Mouse (Mus musculus): Measurements from ENCODE around the gene Chrna9. TPM values are rescaled to one million over a fixed set of nuclear protein-coding genes. Genes with fewer than 3 reads are reported as not detected.

Chrna9 gene
- polyA plus RNA-seq, 1 experiment from 2014 or later: not detected

- no peaks in the 10 kb centered on the region for H3K36me3 ChIP-seq
- H3K27me3 ChIP-seq: no peaks in the 10 kb centered on the region
- H3K4me1 ChIP-seq: no peaks in the 10 kb centered on the region
- no peaks in the 10 kb centered on the region for H3K9me3 ChIP-seq
- H3K4me2 ChIP-seq: no peak overlapping the region
- 67% methylated on average over 4 of the region's 4 CpGs for WGBS
- H3K27ac ChIP-seq: no peak overlapping the region
- no peak for ATAC-seq (ENCODE audit: insufficient number of reproducible peaks, insufficient read depth, low FRiP score, low TSS enrichment, low read depth)
- no peak overlapping the region for H3K4me3 ChIP-seq
- no peak overlapping the region for H3K9ac ChIP-seq
Measured at GRCm38 (mm10) chr5:65941145-65941544, 6.4 kb downstream of the Chrna9 start.

DNA sequence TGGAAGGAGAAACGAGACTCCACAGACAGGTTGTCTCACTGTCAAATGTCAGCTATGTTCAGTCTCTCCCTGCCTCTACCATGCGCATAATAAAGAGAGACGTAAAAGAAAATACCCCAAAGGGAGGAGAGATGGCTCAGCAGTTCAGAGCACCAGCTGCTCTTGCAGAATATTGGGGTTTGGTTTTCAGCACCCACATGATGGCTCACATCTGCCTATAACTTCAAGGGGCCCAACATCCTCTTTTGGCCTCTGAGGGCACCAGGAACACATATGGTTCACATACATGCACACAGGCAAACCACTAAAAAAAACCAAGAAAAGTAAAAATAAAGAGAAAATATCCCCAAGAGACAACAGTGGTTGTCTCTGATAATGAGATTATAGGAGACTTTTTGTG lies 15.1 kb downstream of the Chrna9 start:
- no peak for ATAC-seq (ENCODE audit: insufficient number of reproducible peaks, insufficient read depth, low FRiP score, low TSS enrichment, low read depth)
- Histone ChIP-seq H3K4me2 (no peak overlapping the region), H3K9me3 (no peaks in the 10 kb centered on the region), H3K36me3 (no peaks in the 10 kb centered on the region), H3K4me3 (no peak overlapping the region), H3K27me3 (no peaks in the 10 kb centered on the region), H3K4me1 (peaks cover 7% of the 10 kb centered on the region), H3K27ac (peak overlapping the region; percentile 48; the same call in 1 of the 2 replicates), H3K9ac (no peak overlapping the region)
- 39% methylated on average over 3 of the region's 3 CpGs for WGBS

GRCm38 (mm10) chr5:65950236-65950635 lies 15.5 kb downstream of the Chrna9 start:
- Histone ChIP-seq H3K36me3 (no peaks in the 10 kb centered on the region), H3K4me2 (peak overlapping the region; percentile 39), H3K4me3 (no peak overlapping the region), H3K9ac (no peak overlapping the region), H3K27ac (0 out of 2 replicates have a peak overlapping the region, but pooled peaks have one; percentile 68), H3K27me3 (no peaks in the 10 kb centered on the region), H3K4me1 (peaks cover 9% of the 10 kb centered on the region), H3K9me3 (no peaks in the 10 kb centered on the region)
- 32% methylated on average over 6 of the region's 6 CpGs for WGBS
- no peak for ATAC-seq (ENCODE audit: insufficient number of reproducible peaks, insufficient read depth, low FRiP score, low TSS enrichment, low read depth)

- Histone ChIP-seq H3K4me3 (no peak overlapping the region), H3K9me3 (no peaks in the 10 kb centered on the region), H3K27ac (peak overlapping the region; percentile 68; the same call in 1 of the 2 replicates), H3K4me2 (peak overlapping the region; percentile 39), H3K36me3 (no peaks in the 10 kb centered on the region), H3K27me3 (no peaks in the 10 kb centered on the region), H3K9ac (no peak overlapping the region), H3K4me1 (peaks cover 10% of the 10 kb centered on the region)
- ATAC-seq (ENCODE audit: insufficient number of reproducible peaks, insufficient read depth, low FRiP score, low TSS enrichment, low read depth): no peak
- 66% methylated on average over 18 of the region's 18 CpGs for WGBS
Measured at GRCm38 (mm10) chr5:65950679-65951512, 16.2 kb downstream of the Chrna9 start.

DNA sequence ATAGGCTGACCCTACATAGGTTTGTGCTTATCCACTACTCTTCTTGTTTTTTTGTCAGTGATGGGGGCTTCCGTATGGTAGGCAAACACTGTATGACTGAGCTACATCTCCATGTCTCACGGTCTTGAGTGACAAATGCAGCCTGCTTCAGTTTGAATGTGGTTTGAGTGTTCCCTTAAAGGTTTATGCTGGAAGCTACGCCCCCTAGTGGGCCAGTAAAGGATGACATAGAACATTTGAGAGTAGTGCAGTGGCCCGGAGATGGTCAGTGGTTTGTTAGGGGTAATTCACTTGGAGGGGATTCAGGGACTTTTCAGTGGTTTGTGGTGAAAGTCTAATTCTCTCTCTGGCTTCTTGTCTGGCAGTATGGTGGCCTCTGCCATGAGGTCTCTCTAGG lies 16.8 kb downstream of the Chrna9 start:
- no peaks in the 10 kb centered on the region for H3K9me3 ChIP-seq
- 72% methylated on average over 4 of the region's 4 CpGs for WGBS
- no peaks in the 10 kb centered on the region for H3K36me3 ChIP-seq
- H3K27me3 ChIP-seq: no peaks in the 10 kb centered on the region
- no peak overlapping the region for H3K27ac ChIP-seq
- no peak for ATAC-seq (ENCODE audit: insufficient number of reproducible peaks, insufficient read depth, low FRiP score, low TSS enrichment, low read depth)
- H3K4me2 ChIP-seq: no peak overlapping the region
- H3K4me3 ChIP-seq: no peak overlapping the region
- H3K4me1 ChIP-seq: peaks cover 10% of the 10 kb centered on the region
- H3K9ac ChIP-seq: no peak overlapping the region

- H3K4me3 ChIP-seq: no peak overlapping the region
- no peak overlapping the region for H3K27ac ChIP-seq
- peaks cover 10% of the 10 kb centered on the region for H3K4me1 ChIP-seq
- no peak overlapping the region for H3K4me2 ChIP-seq
- H3K36me3 ChIP-seq: no peaks in the 10 kb centered on the region
- H3K9me3 ChIP-seq: no peaks in the 10 kb centered on the region
- no peak for ATAC-seq (ENCODE audit: insufficient number of reproducible peaks, insufficient read depth, low FRiP score, low TSS enrichment, low read depth)
- H3K27me3 ChIP-seq: no peaks in the 10 kb centered on the region
- no peak overlapping the region for H3K9ac ChIP-seq
- 89% methylated on average over 16 of the region's 16 CpGs for WGBS
Measured at GRCm38 (mm10) chr5:65954130-65955080, 19.7 kb downstream of the Chrna9 start.

GRCm38 (mm10) chr5:65955343-65956143 lies 20.8 kb downstream of the Chrna9 start:
- Histone ChIP-seq H3K9ac (no peak overlapping the region), H3K4me1 (peaks cover 5% of the 10 kb centered on the region; the same call in 1 of the 2 replicates), H3K4me2 (peak overlapping the region; percentile 58), H3K36me3 (no peaks in the 10 kb centered on the region), H3K9me3 (no peaks in the 10 kb centered on the region), H3K4me3 (peak overlapping the region; percentile 30), H3K27ac (no peak overlapping the region), H3K27me3 (no peaks in the 10 kb centered on the region)
- WGBS: 37% methylated on average over 23 of the region's 23 CpGs
- no peak for ATAC-seq (ENCODE audit: insufficient number of reproducible peaks, insufficient read depth, low FRiP score, low TSS enrichment, low read depth)

- peaks cover 4% of the 10 kb centered on the region; the same call in 1 of the 2 replicates for H3K4me1 ChIP-seq
- H3K9me3 ChIP-seq: no peaks in the 10 kb centered on the region
- WGBS: 78% methylated on average over 9 of the region's 9 CpGs
- H3K27ac ChIP-seq: no peak overlapping the region
- H3K27me3 ChIP-seq: no peaks in the 10 kb centered on the region
- no peak for ATAC-seq (ENCODE audit: insufficient number of reproducible peaks, insufficient read depth, low FRiP score, low TSS enrichment, low read depth)
- peak overlapping the region; percentile 58 for H3K4me2 ChIP-seq
- peak overlapping the region; percentile 30 for H3K4me3 ChIP-seq
- no peaks in the 10 kb centered on the region for H3K36me3 ChIP-seq
- H3K9ac ChIP-seq: no peak overlapping the region
Measured at GRCm38 (mm10) chr5:65956144-65957008, 21.7 kb downstream of the Chrna9 start.

- ATAC-seq (ENCODE audit: insufficient number of reproducible peaks, insufficient read depth, low FRiP score, low TSS enrichment, low read depth): no peak
- Histone ChIP-seq H3K4me1 (peaks cover 4% of the 10 kb centered on the region; the same call in 1 of the 2 replicates), H3K36me3 (no peaks in the 10 kb centered on the region), H3K27me3 (no peaks in the 10 kb centered on the region), H3K4me3 (no peak overlapping the region), H3K9me3 (no peaks in the 10 kb centered on the region), H3K27ac (no peak overlapping the region), H3K4me2 (no peak overlapping the region), H3K9ac (no peak overlapping the region)
- WGBS: 4% methylated on average over 4 of the region's 4 CpGs
Measured at GRCm38 (mm10) chr5:65958597-65958996, 23.9 kb downstream of the Chrna9 start.

DNA sequence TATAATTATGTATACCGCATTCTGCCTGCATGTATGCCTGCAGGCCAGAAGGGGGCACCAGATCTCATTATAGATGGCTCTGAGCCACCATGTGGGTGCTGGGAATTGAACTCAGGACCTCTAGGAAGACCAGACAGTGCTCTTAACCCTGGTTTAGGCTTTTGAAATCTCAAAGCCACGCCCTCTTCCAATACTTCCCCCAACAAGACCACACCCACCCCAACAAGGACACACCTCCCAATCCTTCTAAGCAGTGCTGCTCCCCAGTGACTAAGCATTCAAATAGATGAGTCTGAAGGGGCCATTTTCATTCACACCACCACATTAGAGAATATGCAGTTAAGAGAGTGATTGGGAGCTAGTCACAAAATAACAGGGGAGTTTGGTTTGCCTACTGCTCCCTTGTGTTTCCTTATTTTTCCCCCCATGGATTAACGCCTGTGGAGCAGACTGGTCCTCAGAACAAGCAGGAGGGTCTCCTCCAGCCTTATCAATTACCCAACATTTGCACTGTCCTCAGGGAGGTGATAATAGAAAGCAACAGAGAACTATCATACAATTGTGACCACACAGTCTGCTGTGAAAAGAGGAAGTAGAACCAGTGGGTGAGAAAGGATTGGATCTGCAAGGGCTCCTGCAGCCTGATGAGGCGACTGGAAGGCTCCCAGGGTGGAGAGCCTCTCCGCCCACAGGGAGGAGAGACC lies 25.3 kb downstream of the Chrna9 start:
- Histone ChIP-seq H3K4me1 (peaks cover 3% of the 10 kb centered on the region; the same call in 1 of the 2 replicates), H3K4me3 (no peak overlapping the region), H3K36me3 (no peaks in the 10 kb centered on the region), H3K4me2 (no peak overlapping the region), H3K9ac (no peak overlapping the region), H3K27ac (no peak overlapping the region), H3K27me3 (no peaks in the 10 kb centered on the region), H3K9me3 (no peaks in the 10 kb centered on the region)
- ATAC-seq (ENCODE audit: insufficient number of reproducible peaks, insufficient read depth, low FRiP score, low TSS enrichment, low read depth): no peak
- 79% methylated on average over 5 of the region's 5 CpGs for WGBS

All from embryonic facial prominence, embryonic 13.5 days (tissue).